ENCODE assay signal across 9 mouse cellular contexts in genomic region chr5:123444069-123444468, GRCm38 (mm10). TPM values are rescaled to one million over a fixed set of nuclear protein-coding genes. Genes with fewer than 3 reads are reported as not detected.
DNase-seq lines count a peak whose midpoint lies in the region; ATAC-seq lines count a peak whose summit lies in the region.
"Had no signal": no experiment of that assay in that cellular context is flagged by ENCODE, and none has a peak within 500 bp of the region (broad histone marks: within the 10 kb centered on the region; RNA-seq: fewer than 3 reads in every experiment).

No protein-coding gene starts in this region.

- H3K9me3 ChIP-seq in neural tube, embryonic 15.5 days (replicated peaks): no peaks in the 10 kb centered on the region
- H3K9me3 ChIP-seq in embryonic facial prominence, embryonic 14.5 days (ENCODE audit: control insufficient read depth, low read length): no peaks in the 10 kb centered on the region

- peak; percentile 73 for DNase-seq in neural tube, embryonic 10.5 days (ENCODE audit: extremely low spot score, low spot score)
- DNase-seq in adrenal gland, postnatal 4 days (ENCODE audit: low spot score in 2 of 2): peak; percentile 34 to 37
- peak; percentile 74 for DNase-seq in embryonic facial prominence, embryonic 14.5 days (ENCODE audit: low spot score)
- peak; percentile 84 for DNase-seq in heart, postnatal 4 days
- DNase-seq in left cerebral cortex, postnatal 36 days (ENCODE audit: low spot score in 2 of 2): peak; percentile 61 to 76
- DNase-seq in ovary, postnatal 10 days (ENCODE audit: low spot score): peak; percentile 45
- peak; percentile 67 for DNase-seq in thymus, postnatal 25 days

- H3K4me2 ChIP-seq in neural tube, embryonic 15.5 days: no peak overlapping the region
- no peak overlapping the region for H3K4me2 ChIP-seq in embryonic facial prominence, embryonic 14.5 days (ENCODE audit: low read depth, low read length)

- H3K27ac ChIP-seq in neural tube, embryonic 15.5 days (replicated peaks): no peak overlapping the region
- H3K27ac ChIP-seq in embryonic facial prominence, embryonic 14.5 days (replicated peaks; ENCODE audit: low read depth, low read length): no peak overlapping the region

- H3K36me3 ChIP-seq in neural tube, embryonic 15.5 days: peaks cover 56% of the 10 kb centered on the region
- peaks cover 51% of the 10 kb centered on the region; the same call in 1 of the 2 replicates for H3K36me3 ChIP-seq in embryonic facial prominence, embryonic 14.5 days (ENCODE audit: control insufficient read depth, insufficient read depth, low read length)

- ATAC-seq in neural tube, embryonic 15.5 days (ENCODE audit: low FRiP score): no peak
- ATAC-seq in embryonic facial prominence, embryonic 14.5 days (ENCODE audit: low read depth): peak; percentile 31; the same call in 1 of the 2 replicates

- intact Hi-C loops in left cerebral cortex, postnatal 36 days (cut with DNase I): loop anchor here (2.0 to 5.0 kb wide), 2 partner anchors 55 to 168 kb away; no protein-coding TSS in a partner anchor

- 55% methylated on average over 4 of the region's 4 CpGs for WGBS in neural tube, embryonic 15.5 days
- 46% methylated on average over 4 of the region's 4 CpGs for WGBS in embryonic facial prominence, embryonic 14.5 days

- 0 out of 2 replicates have a peak, but pooled peaks cover 4% of the 10 kb centered on the region for H3K4me1 ChIP-seq in neural tube, embryonic 15.5 days
- no peaks in the 10 kb centered on the region for H3K4me1 ChIP-seq in embryonic facial prominence, embryonic 14.5 days (ENCODE audit: control insufficient read depth, insufficient read depth, low read length)

- no peak overlapping the region for H3K9ac ChIP-seq in neural tube, embryonic 15.5 days (replicated peaks)
- H3K9ac ChIP-seq in embryonic facial prominence, embryonic 14.5 days (ENCODE audit: low read depth, low read length): no peak overlapping the region

- no peaks in the 10 kb centered on the region for H3K27me3 ChIP-seq in neural tube, embryonic 15.5 days (replicated peaks)
- no peaks in the 10 kb centered on the region for H3K27me3 ChIP-seq in embryonic facial prominence, embryonic 14.5 days (replicated peaks; ENCODE audit: control insufficient read depth, insufficient read depth, low read length)

- no peak overlapping the region for H3K4me3 ChIP-seq in neural tube, embryonic 15.5 days (replicated peaks)
- H3K4me3 ChIP-seq in embryonic facial prominence, embryonic 14.5 days (ENCODE audit: low read depth, low read length): no peak overlapping the region

RNA-seq across cellular contexts. Expression of gene Lrrc43, which starts 45.0 kb away (rescaled TPM):
- 0.55 and 0.66 TPM in 2 replicates for polyA plus RNA-seq in neural tube, embryonic 15.5 days (2015; fragmentation: Nextera tagmentation; extraction: Ambion mirVana)
- total RNA-seq in adrenal gland, postnatal 4 days (2021): not detected
- 0.20 and 0.61 TPM in 2 replicates for polyA plus RNA-seq in embryonic facial prominence, embryonic 14.5 days (2014; fragmentation: Nextera tagmentation; extraction: Ambion mirVana)
- not detected for total RNA-seq in heart, postnatal 4 days (2021)
- total RNA-seq in left cerebral cortex, postnatal 36 days (2021): under 1 TPM; 0.57 to 0.63 TPM
- total RNA-seq: hematopoietic stem cell, adult 5-6 weeks had no signal

RNA-seq across cellular contexts. Expression of gene Il31, which starts 45.2 kb away (rescaled TPM):
- polyA plus RNA-seq in neural tube, embryonic 15.5 days (2015; fragmentation: Nextera tagmentation; extraction: Ambion mirVana): not detected in 2 replicates
- not detected for total RNA-seq in adrenal gland, postnatal 4 days (2021)
- not detected in 2 replicates for polyA plus RNA-seq in embryonic facial prominence, embryonic 14.5 days (2014; fragmentation: Nextera tagmentation; extraction: Ambion mirVana)
- total RNA-seq in heart, postnatal 4 days (2021): not detected
- total RNA-seq in left cerebral cortex, postnatal 36 days (2021): not detected
- total RNA-seq: hematopoietic stem cell, adult 5-6 weeks had no signal

RNA-seq across cellular contexts. Expression of gene Mlxip, which starts 49.5 kb away (rescaled TPM):
- 19.3 and 19.4 TPM in 2 replicates for polyA plus RNA-seq in neural tube, embryonic 15.5 days (2015; fragmentation: Nextera tagmentation; extraction: Ambion mirVana)
- total RNA-seq in adrenal gland, postnatal 4 days (2021): 10 to 100 TPM; 30.2 to 35.1 TPM
- polyA plus RNA-seq in embryonic facial prominence, embryonic 14.5 days (2014; fragmentation: Nextera tagmentation; extraction: Ambion mirVana): 17.7 and 18.8 TPM in 2 replicates
- total RNA-seq in heart, postnatal 4 days (2021): 10 to 100 TPM; 19.2 to 21.0 TPM
- total RNA-seq in left cerebral cortex, postnatal 36 days (2021): 10 to 100 TPM; 15.3 to 19.4 TPM
